Mouse (Mus musculus): Measurements from ENCODE around the gene Rita1. TPM values are rescaled to one million over a fixed set of nuclear protein-coding genes. Genes with fewer than 3 reads are reported as not detected.

Rita1 gene
- total RNA-seq, 2 experiments from 2014 or later, result 28.7 to 31.0 TPM

DNA sequence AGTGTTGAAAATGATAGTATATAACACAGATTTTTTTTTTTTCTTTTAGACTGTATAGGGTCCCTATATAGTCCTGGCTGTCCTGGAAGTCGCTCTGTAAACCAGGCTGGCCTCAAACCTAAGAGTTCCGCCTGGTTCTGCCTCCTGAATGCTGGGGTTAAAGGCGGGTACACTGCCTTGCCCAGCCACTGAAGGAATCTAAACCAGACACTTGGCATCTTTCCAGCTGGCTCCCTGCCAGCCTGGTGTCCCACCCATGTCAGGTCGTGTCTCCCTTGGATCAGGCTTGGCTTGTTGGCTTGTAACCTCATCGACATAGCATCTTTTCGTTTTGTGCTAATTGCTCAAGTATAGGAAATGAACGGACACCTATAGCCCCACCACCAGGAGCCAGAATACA is 16.2 kb upstream of the Rita1 start:
- DNase-seq (ENCODE audit: low spot score in 2 of 2), result no peak

GRCm38 (mm10) chr5:120627515-120628300 is 15.3 kb upstream of the Rita1 start:
- no peak for DNase-seq (ENCODE audit: low spot score in 2 of 2)

DNA sequence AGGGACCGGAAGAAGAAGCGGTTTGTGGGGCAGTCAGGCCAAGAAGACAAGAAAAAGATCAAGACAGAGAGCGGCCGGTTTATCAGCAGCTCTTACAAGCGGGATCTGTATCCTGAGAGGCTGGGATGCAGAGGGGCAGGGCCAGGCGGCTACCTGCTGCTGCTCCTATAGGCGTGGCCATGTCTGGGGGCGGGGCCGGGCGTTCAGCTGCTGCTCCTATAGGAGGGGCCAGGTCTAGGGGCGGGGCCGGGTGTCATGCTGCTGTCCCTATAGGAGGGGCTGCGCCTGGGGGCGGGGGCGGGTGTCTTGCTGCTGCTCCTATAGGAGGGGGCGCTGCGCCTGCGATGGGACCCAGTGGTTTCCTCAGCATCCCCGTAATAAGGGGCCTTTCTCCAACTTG is 14.0 kb upstream of the Rita1 start:
- no peak for DNase-seq (ENCODE audit: low spot score in 2 of 2)

- no peak for DNase-seq (ENCODE audit: low spot score in 2 of 2)
Measured at GRCm38 (mm10) chr5:120624427-120624826, 12.0 kb upstream of the Rita1 start.

DNA sequence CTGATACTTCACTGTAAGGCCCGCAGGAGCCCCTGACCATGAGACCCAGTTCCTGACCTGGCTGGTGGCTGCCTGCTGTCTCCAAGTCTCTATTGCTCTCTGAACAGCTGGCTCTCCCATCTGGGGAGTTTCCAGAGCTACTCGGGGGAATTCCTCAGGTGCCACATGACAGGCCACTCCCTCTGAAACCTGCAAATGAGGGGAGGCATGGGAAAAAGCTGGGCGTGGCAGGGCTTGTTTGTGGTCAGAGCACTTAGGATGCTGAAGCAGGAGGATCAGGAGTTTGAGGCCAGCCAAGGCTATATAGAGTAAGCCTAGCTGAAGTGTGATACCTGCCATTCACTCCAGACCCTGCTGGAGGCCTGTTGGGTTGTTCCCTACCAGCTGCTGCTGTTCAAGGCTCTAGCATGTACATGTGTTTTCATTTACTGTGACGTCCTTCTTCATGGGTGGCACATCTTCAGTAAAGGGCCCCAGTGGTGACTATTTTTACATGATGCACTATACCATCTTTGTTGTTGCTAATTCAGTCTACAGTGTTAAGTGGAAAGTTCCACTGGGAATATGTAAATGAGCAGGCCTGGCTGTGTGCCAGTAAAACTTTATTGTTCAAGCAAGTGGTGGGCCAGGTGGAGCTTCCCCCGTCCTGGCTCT is 9.9 kb upstream of the Rita1 start:
- DNase-seq (ENCODE audit: low spot score in 2 of 2), result no peak

- peak; percentile 35 to 44 for DNase-seq (ENCODE audit: low spot score in 2 of 2)
Measured at GRCm38 (mm10) chr5:120621846-120622197, 9.4 kb upstream of the Rita1 start.

- DNase-seq (ENCODE audit: low spot score in 2 of 2), result peak in 1 of 2 experiments; percentile 39
Measured at GRCm38 (mm10) chr5:120621078-120621765, 8.8 kb upstream of the Rita1 start.

DNA sequence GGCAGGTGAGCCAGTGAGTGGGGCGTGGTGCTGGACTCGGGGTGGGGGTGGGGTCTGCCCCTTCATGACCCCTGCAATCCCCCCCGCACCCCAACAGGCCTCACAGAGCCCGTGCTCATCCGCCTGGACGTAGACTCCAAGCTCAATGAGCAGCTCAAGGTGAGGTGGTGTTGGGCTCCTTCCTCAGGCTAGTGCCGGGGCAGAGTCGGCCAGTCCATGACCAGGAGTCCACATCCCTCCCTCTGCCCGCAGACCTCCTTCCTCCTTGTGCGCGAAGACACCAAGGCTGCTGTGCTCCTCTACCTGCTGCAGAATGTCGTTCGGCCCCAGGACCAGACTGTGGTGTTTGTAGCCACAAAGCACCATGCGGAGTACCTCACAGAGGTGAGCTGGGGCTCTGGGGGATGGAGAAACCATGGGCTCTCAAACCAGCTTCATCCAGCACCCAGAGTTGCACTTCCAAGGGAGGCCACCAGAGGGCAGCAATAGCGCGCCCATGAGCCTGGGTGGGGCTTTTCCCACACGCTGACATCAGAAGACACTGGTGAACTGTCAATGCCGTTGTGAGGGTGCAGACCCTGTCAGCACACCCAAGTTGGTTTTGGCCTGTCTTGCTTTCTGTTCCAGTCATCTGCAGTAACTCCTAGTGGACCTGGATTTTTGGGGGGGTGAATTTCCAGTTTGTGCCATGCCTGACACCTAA is 8.1 kb upstream of the Rita1 start:
- peak; percentile 87 to 90 for DNase-seq (ENCODE audit: low spot score in 2 of 2)

DNA sequence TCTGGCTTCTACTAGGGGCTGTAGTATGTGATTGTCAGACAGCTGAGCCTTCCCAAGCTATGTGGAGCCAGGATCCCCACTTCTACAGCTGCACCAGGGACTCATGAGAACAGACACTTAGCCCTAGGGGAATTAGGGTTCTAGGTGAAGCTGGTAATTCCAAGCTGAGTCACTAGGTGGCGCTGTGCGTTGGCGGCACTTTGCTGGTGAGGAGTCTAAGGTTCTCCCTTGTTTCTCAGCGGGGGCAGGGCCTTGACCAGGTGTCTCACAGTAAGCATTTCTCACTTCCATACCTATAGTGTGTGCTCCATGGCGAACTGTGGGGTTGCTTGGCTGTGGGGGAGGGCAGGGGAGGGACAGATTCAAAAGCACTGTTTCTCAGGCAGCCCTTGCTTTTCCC is 6.8 kb upstream of the Rita1 start:
- DNase-seq (ENCODE audit: low spot score in 2 of 2), result peak; percentile 66 to 72

GRCm38 (mm10) chr5:120618778-120619177 is 6.4 kb upstream of the Rita1 start:
- no peak for DNase-seq (ENCODE audit: low spot score in 2 of 2)

DNA sequence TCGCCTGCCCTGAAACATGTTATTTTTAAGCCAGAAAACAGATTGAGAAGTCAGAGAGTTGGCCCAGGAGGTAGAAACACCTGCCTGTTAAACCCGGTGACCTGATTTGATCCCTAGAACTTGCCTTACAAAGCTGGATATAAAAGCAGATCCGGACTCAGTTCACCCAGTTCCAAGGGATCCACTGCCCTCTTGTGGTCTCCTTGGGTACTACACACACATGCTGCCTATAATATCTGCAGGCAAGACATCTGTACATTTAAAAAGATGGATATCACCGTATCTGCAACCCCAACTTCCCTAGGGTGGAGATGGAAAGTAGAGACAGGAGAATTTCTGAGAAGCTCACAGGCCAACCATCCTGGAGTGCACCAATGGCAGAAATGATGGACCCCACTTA is 3.5 kb upstream of the Rita1 start:
- no peak for DNase-seq (ENCODE audit: low spot score in 2 of 2)

DNA sequence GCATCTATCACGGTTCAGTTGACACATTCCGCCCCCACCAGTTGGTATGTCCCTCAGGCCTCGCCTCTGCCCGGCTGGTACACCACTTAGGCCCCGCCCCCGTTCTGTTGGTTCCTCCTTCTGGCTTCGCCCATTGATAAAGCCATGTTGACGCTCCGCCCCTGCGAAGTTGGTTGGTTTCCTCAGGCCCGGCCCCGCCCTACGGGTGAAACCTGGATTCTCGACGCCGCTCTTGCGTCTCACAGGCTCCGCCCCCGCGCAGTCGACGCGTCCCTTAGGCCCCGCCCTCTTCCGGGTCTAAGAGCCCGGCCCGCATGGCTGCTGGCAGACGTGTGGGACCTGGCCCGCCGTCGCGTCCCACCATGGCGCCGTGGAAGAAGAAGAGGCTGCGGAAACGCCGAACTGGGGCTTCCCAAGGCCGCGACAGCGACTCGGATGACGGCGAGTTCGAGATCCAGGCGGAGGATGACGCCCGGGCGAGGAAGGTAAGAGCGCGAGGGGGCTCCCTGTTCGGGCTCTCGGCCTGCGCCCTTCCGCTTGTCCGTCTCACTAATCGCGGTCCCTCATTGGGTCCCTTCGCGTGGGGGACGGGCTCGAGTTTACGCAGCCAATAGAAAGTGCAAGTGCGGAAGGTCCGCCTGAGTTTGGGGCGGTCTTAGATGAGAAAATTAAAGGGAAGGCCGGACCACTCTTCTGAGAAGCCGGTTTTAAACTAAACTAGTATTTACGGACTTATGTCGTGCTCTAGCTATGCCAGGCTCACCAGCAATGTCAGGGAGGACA is 624 bp upstream of the Rita1 start:
- DNase-seq (ENCODE audit: low spot score in 2 of 2), result peak; percentile 100

DNA sequence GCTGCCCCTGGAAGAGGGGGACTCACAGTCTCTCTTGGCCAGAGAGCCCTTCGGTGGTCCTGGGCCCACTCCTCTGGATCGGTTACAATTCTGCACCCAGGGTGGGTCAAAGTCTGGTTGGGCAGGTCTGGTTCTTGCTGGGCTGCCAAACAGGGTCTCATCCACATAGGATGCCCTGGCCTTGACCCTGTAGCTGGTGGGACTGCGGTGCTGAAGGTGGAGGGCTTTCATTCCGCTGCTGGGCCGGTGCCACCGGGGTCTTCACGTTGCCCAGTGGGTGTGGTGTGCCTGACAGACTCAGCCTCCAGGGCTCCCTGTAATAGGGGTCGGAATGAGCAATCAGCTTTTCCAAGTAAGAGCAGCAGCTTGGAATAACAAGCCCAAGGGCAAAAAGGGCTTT is 973 bp downstream of the Rita1 start:
- no peak for DNase-seq (ENCODE audit: low spot score in 2 of 2)

DNA sequence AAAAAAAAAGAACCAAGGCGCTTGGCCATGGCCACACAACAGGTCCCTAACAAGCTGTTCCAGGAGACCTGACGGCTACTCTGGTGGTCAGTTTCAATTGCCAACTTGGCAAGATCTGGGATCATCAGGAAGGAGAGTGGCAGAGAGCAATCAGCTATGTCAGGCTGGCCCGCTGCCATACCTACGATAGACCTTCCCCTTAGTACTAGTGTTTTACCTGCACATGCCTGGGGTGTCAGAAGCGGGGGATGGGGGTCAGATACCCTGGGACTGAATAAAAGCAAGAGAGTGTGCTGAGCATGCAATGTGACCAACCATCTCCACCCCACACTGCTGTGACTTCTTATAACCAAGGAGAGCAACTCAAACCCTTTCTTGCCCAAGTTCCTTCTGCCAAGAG is 1.5 kb downstream of the Rita1 start:
- no peak for DNase-seq (ENCODE audit: low spot score in 2 of 2)

GRCm38 (mm10) chr5:120609246-120609775 is 3.1 kb downstream of the Rita1 start:
- DNase-seq (ENCODE audit: low spot score in 2 of 2), result no peak

- no peak for DNase-seq (ENCODE audit: low spot score in 2 of 2)
Measured at GRCm38 (mm10) chr5:120607335-120607734, 5.1 kb downstream of the Rita1 start.

GRCm38 (mm10) chr5:120606590-120607200 is 5.7 kb downstream of the Rita1 start:
- no peak for DNase-seq (ENCODE audit: low spot score in 2 of 2)

DNA sequence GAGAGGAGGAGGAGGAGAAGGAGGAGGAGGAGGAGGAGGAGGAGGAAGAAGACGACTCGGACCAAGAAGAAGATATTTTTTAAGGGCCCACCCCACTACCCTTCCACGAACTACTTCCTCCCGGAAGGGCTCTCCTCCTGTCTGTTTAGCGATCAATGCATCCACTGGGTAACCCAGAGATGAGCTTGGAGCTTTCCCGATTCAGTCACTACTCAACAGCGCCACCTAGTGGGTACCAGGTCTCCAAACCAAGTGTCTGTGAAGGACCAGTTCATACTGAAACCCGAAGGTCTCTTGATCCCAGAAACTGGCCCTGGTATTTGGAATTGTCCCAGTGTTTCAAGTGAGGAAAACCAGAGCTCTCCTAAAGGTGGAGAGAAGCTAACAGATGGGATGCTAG is 6.7 kb downstream of the Rita1 start:
- DNase-seq (ENCODE audit: low spot score in 2 of 2), result peak; percentile 91 to 96

GRCm38 (mm10) chr5:120605241-120605661 is 7.1 kb downstream of the Rita1 start:
- no peak for DNase-seq (ENCODE audit: low spot score in 2 of 2)

- DNase-seq (ENCODE audit: low spot score in 2 of 2), result peak; percentile 87 to 91
Measured at GRCm38 (mm10) chr5:120604839-120605238, 7.5 kb downstream of the Rita1 start.
